Mouse (Mus musculus) urinary bladder, postnatal 36 days (tissue): Measurements from ENCODE around the gene Spsb2.
A peak's percentile ranks its signal among the peaks of the same experiment; 100 is the strongest.

ENCODE experiments used
- DNase-seq, 2 experiments: peaks; one replicate each; pipeline ENCODE4 v3.0.0; 2022; ENCODE audit warnings: low spot score in 2 of 2, mixed read lengths in 1 of 2

Spsb2 gene

DNA sequence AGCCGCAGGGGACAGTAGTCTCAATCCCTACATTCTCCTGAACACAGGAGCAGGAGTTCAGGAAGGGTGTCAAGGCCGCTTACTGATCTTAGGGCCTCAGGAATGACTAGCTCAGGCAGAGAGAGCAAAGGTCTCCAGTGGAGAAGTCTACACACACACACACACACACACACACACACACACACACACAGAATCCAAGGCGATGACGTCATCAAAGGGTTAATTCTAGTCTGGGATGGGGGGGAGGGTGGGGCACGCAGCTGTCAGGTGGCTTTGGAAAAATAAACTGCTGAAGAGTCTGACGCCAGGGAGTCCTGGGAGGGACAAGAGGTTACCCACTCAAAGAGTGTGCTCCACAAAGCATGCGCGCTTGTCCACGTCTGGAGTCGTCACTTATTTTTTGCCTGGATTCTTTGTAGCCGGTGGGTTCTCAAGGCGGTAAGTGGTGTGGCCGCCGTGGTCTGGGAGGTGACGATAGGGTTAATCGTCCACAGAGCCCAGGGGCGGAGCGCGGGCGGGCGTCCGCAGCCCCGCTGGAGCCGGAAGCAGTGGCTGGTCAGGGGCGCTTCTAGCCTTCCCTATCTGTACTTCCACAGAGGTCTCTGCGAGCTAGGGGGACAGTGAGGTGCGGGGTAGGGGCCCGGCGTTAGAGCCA lies at the start of gene Spsb2:
TSS of gene Spsb2 (plus strand) at position 304 of the 655 bp plus-strand sequence.
- DNase-seq, result peak; percentile 72 to 80

DNA sequence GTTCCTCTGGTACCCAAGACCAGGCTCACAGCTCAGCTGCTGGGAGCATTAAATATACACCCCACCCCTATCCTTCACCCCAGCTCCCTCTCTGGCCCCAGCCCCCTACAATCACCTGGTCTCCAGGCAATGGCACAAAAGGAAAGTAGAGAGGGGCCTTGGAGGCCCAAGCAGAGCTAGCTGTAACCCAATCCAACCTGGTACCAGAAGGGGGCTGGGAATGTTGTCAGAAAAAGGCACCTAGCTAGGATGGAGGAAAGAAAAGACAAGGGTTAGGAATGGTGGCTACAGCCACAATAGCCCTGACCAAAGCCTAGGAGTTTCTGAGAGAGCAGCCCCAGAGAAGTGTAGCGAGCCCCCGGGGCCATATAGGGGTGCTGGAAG lies 49.6 kb upstream of the Spsb2 start:
- DNase-seq, result no peak

GRCm38 (mm10) chr6:124759259-124759658 lies 49.2 kb upstream of the Spsb2 start:
- peak; percentile 84 to 85 for DNase-seq

- DNase-seq, result no peak
These were observed 42.5 kb upstream of the Spsb2 start for GRCm38 (mm10) chr6:124765951-124766350.

GRCm38 (mm10) chr6:124767536-124767919 lies 40.9 kb upstream of the Spsb2 start:
- no peak for DNase-seq

DNA sequence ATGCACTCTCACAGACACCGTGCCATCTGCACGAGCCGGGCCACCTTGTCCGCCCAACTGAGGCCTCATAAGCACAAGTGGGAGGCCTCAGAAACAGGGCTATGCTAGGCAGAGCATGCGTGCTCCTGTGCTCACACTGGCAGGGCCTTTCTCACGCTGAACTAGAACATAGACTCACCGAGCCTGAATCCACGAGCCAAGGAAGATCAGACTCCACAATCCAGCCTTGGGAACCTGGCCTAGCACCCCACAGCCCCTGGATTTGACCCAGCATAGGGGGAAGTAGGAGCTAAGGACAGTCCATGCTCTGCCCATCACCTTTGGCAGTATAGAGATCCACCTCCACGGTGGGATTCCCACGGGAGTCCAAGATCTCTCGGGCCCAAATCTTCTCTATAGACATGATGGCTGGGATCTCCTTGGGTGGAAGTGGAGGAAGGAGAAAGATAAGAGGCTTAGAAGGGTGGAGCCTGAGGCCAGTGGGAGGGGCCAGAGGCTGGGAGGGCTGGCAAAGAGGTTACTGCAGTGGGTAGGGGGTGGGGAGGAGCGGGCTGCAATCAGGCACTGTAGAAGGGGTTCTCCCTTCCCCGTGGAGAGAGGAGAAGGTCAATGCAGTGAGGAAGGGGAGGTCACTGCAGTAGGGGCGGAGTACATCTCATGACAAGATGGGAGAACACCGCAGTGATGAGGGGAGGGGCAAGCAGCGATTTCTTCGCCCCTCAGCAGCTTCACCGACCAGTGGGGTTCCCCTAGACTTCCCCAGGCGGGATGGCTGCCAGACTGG lies 40.3 kb upstream of the Spsb2 start:
- peak in 1 of 2 experiments; percentile 16 for DNase-seq

GRCm38 (mm10) chr6:124768704-124769044 lies 39.8 kb upstream of the Spsb2 start:
- DNase-seq, result no peak

GRCm38 (mm10) chr6:124769101-124769765 lies 39.2 kb upstream of the Spsb2 start, which contains the start of gene Eno2:
Eno2 (minus strand) TSS chr6:124769673.
- no peak for DNase-seq

- DNase-seq, result no peak
These were observed 38.4 kb upstream of the Spsb2 start for GRCm38 (mm10) chr6:124770013-124770412.

GRCm38 (mm10) chr6:124770511-124770910 lies 38.0 kb upstream of the Spsb2 start:
- no peak for DNase-seq

DNA sequence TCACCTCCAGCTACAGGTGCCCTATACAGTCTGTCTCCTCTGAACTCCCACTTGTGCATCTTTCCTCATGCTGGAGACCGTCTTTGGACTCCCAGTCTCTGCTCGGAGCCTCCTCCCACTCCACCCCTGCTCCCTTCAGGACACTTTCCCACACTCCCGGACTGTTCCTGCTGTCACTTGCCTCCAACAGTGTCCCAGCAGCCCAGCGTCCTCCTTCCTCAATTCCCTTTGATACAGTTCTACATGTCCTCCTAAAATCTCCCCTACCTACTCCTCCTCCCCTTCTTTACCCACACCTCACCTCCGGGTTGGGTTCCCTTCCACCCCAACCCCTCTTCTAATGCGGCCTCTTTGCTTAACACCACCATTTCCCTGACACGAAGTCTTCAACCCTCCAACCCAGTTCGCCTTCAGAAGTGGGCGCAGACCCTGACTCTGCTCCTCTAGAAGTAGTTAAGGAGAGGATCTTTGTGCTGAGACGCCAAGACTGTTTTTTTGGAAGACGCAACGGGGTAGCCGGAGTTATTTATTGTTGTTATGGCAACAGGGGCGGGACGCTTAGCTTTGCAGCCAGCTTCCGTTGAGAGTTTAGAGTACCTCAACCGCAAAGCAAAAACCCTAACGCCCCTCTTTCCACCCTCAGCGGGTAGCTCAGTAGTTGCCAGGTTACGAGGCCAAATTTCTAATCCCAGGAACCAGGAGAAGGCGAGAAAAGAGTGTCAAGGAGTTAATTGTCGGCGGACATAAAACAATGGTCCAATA lies 29.1 kb upstream of the Spsb2 start, which contains the start of gene Lrrc23:
TSS of gene Lrrc23 (minus strand) at position 506 of the 762 bp plus-strand sequence.
- DNase-seq, result no peak

DNA sequence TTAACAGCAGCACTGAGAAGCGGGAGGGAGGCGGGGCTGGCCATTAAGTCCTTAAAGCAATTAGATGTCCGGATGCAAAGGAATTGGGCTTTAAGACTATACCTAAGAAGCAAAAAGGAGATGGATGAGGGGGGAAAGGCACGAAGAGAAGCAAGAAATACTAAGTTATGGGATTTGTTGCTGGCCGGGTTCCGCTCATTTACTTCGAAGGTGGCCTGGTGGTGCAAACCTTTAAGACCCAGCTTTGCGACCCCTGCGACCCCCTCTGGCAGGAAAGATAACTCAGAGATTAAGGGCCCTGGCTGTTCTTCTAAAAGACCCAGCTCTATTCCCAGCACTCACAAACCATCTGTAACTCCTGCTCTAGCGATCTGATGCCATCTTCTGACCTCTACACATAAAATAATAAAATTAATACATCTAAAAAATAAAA lies 28.5 kb upstream of the Spsb2 start:
- DNase-seq, result no peak

- no peak for DNase-seq
These were observed 27.5 kb upstream of the Spsb2 start for GRCm38 (mm10) chr6:124780917-124781316.

DNA sequence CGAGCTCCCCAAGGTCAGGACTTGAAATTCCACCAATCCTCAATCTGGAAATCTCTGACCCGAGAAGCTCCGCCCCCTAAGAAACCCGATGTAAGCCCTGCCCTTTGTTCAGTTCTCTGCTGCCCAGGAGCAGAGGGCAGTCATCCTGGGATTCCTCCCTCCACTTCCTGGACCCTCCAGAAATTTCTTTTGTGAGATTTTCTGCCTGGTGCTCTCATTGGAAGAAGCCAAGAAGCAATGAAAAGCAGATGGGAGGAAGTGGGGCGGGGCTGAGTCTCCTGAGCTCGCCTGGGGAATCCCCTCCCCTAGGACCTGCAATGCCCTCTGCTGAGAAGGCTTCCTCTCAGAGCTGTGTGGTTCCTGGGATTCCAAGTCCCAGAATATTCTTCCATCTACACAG lies 26.0 kb upstream of the Spsb2 start:
- DNase-seq, result no peak

DNA sequence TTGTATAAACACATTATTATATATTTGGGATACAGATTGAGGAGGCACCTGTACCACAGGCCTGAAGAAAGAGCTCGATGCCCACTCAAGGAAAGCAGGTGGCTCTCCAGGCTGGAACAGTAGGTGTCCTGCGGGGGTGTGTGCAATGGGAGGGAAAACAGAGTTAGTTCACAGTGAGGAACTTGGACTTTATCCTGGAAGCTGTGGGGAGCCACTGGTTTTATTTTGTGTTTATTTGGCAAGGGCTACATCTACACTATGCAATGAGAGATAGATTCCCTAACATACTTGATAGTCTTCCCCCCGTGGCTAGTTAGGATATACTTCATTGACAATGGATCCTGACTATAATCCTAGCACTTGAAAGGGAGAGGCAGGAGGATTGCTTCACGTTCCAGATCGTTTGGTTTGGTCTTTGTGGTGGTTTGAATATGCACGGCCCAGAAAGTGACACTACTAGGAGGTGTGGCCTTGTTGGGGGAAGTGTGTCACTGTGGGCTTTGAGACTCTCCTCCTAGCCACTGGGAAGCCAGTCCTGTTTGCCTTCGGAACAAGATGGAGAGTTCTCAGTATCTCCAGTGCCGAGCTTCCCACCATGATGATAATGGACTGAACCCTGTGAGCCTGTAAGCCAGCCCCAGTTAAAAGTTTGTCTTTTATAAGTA lies 21.6 kb upstream of the Spsb2 start:
- no peak for DNase-seq

DNA sequence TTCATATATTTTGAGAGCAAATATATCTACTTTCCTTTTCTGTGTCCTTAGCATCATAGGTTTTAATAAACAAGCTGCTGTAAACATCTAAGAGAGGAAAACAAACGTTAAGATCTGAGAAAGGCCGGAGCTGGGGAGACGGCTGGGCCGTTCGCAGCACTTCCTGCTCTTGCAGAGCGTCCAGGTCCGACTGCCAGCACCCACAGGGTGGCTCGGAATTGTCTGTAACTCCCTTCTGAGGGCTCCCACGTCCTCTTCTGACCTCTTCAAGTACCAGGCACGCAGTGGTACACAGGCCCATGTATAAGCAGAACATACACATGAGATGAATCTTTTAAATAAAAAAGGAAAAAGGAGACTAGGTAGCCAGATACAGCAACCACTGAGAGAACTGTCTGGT lies 20.7 kb upstream of the Spsb2 start:
- DNase-seq, result no peak

DNA sequence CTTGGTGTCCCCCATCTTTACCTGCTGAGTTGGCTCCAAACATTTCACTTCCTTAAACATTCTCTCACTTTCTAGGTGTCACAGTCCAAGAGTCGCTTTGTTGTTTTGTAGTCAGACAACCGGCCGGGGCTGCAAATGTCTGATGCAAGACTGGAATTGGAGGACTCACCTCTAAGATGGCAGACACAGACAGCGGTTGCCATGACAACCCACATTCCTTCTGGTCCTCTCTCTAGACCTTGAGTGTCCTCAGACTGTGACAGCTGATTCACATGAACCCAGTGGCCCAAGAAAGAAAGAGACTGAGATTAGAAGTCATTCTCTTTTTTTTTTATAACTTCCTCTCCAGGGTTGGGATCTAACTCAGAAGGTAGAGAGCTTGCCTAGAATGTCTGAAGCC lies 18.9 kb upstream of the Spsb2 start:
- DNase-seq, result no peak

- no peak for DNase-seq
These were observed 18.3 kb upstream of the Spsb2 start for GRCm38 (mm10) chr6:124790121-124790520.

DNA sequence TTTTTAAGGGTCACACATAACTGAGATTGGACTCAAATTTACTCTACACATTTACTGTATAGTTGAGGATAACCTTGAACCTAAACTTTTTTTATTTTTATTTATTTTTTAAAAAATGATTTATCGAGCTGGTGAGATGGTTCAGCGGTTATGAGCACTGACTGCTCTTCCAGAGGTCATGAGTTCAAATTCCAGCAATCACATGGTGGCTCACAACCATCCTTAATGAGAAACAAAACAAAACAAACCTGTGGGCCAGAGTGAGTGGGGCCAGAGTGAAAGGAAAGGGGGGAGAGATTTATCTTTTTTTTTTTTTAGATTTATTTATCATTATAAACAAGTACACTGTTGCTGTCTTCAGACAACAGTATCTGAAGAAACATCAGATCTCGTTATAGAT lies 16.6 kb upstream of the Spsb2 start:
- no peak for DNase-seq

GRCm38 (mm10) chr6:124795781-124796180 lies 12.7 kb upstream of the Spsb2 start:
- no peak for DNase-seq

DNA sequence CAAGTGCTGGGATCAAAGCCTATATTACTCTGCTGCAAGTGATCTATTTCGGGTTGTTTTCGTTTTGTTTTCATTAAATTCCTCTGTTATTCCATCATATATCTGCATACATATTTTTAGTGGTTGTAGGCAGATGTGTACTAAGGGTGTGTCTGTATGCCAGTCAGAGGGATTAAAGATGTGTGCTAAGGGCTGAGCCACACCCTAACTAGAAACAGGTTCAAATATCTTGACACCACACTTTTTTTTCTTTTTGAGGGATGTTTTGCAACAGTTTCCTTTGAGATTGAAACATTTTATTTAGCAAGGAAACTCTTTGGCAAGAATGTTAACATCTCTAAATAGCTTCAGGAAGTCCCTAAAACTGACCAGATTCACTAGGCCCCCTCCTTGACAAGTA lies 12.3 kb upstream of the Spsb2 start:
- no peak for DNase-seq
